Mouse (Mus musculus): ENCODE results near the gene Gm815. TPM values are rescaled to one million over a fixed set of nuclear protein-coding genes. Genes with fewer than 3 reads are reported as not detected.

Gm815 gene
- polyA plus RNA-seq, 1 experiment from 2014 or later = not detected

GRCm38 (mm10) chr19:26858427-26859194 is 27.1 kb upstream of the Gm815 start:
- no peak overlapping the region for H3K4me3 ChIP-seq
- H3K4me1 ChIP-seq = 0 out of 2 replicates have a peak, but pooled peaks cover 4% of the 10 kb centered on the region
- no peaks in the 10 kb centered on the region for H3K36me3 ChIP-seq
- H3K9me3 ChIP-seq = no peaks in the 10 kb centered on the region
- 73% methylated on average over 12 of the region's 12 CpGs for WGBS
- no peak overlapping the region for H3K4me2 ChIP-seq
- no peak overlapping the region for H3K27ac ChIP-seq
- H3K9ac ChIP-seq = no peak overlapping the region
- ATAC-seq (ENCODE audit: insufficient number of reproducible peaks, low FRiP score, low TSS enrichment, low read depth) = no peak
- no peaks in the 10 kb centered on the region for H3K27me3 ChIP-seq

GRCm38 (mm10) chr19:26859195-26859570 is 26.5 kb upstream of the Gm815 start:
- Histone ChIP-seq H3K4me1 (0 out of 2 replicates have a peak, but pooled peaks cover under 1% of the 10 kb centered on the region), H3K9me3 (no peaks in the 10 kb centered on the region), H3K9ac (no peak overlapping the region), H3K4me3 (no peak overlapping the region), H3K4me2 (no peak overlapping the region), H3K27ac (no peak overlapping the region), H3K36me3 (no peaks in the 10 kb centered on the region), H3K27me3 (no peaks in the 10 kb centered on the region)
- ATAC-seq (ENCODE audit: insufficient number of reproducible peaks, low FRiP score, low TSS enrichment, low read depth) = no peak
- 73% methylated on average over 5 of the region's 5 CpGs for WGBS

- no peak overlapping the region for H3K4me3 ChIP-seq
- no peak for ATAC-seq (ENCODE audit: insufficient number of reproducible peaks, low FRiP score, low TSS enrichment, low read depth)
- H3K36me3 ChIP-seq = no peaks in the 10 kb centered on the region
- H3K4me2 ChIP-seq = no peak overlapping the region
- H3K9ac ChIP-seq = no peak overlapping the region
- no peak overlapping the region for H3K27ac ChIP-seq
- no peaks in the 10 kb centered on the region for H3K9me3 ChIP-seq
- peaks cover 6% of the 10 kb centered on the region; the same call in 1 of the 2 replicates for H3K4me1 ChIP-seq
- 68% methylated on average over 5 of the region's 5 CpGs for WGBS
- H3K27me3 ChIP-seq = no peaks in the 10 kb centered on the region
Measured at GRCm38 (mm10) chr19:26863662-26864061, 22.0 kb upstream of the Gm815 start.

GRCm38 (mm10) chr19:26864975-26865690 is 20.5 kb upstream of the Gm815 start:
- ATAC-seq (ENCODE audit: insufficient number of reproducible peaks, low FRiP score, low TSS enrichment, low read depth) = no peak
- no peak overlapping the region for H3K9ac ChIP-seq
- no peaks in the 10 kb centered on the region for H3K9me3 ChIP-seq
- no peak overlapping the region for H3K4me2 ChIP-seq
- H3K27me3 ChIP-seq = no peaks in the 10 kb centered on the region
- no peaks in the 10 kb centered on the region for H3K36me3 ChIP-seq
- WGBS = 88% methylated on average over 15 of the region's 15 CpGs
- H3K4me3 ChIP-seq = no peak overlapping the region
- H3K27ac ChIP-seq = no peak overlapping the region
- H3K4me1 ChIP-seq = peaks cover 8% of the 10 kb centered on the region

- Histone ChIP-seq H3K9ac (no peak overlapping the region), H3K4me1 (peaks cover 11% of the 10 kb centered on the region), H3K4me2 (no peak overlapping the region), H3K27me3 (no peaks in the 10 kb centered on the region), H3K9me3 (no peaks in the 10 kb centered on the region), H3K27ac (0 out of 2 replicates have a peak overlapping the region, but pooled peaks have one; percentile 3), H3K4me3 (no peak overlapping the region), H3K36me3 (no peaks in the 10 kb centered on the region)
- 0 out of 2 replicates have a peak, but pooled peaks have one; percentile 65 for ATAC-seq (ENCODE audit: insufficient number of reproducible peaks, low FRiP score, low TSS enrichment, low read depth)
- WGBS = 14% methylated on average over 7 of the region's 7 CpGs
Measured at GRCm38 (mm10) chr19:26865736-26866135, 19.9 kb upstream of the Gm815 start.

- no peak overlapping the region for H3K27ac ChIP-seq
- no peak overlapping the region for H3K4me2 ChIP-seq
- no peak overlapping the region for H3K9ac ChIP-seq
- H3K4me1 ChIP-seq = peaks cover 11% of the 10 kb centered on the region
- H3K36me3 ChIP-seq = no peaks in the 10 kb centered on the region
- H3K27me3 ChIP-seq = no peaks in the 10 kb centered on the region
- no peak overlapping the region for H3K4me3 ChIP-seq
- ATAC-seq (ENCODE audit: insufficient number of reproducible peaks, low FRiP score, low TSS enrichment, low read depth) = no peak
- no peaks in the 10 kb centered on the region for H3K9me3 ChIP-seq
- WGBS = 36% methylated on average over 3 of the region's 3 CpGs
Measured at GRCm38 (mm10) chr19:26869591-26869990, 16.1 kb upstream of the Gm815 start.

GRCm38 (mm10) chr19:26870280-26870679 is 15.4 kb upstream of the Gm815 start:
- no peak overlapping the region for H3K4me3 ChIP-seq
- H3K4me2 ChIP-seq = no peak overlapping the region
- no peak for ATAC-seq (ENCODE audit: insufficient number of reproducible peaks, low FRiP score, low TSS enrichment, low read depth)
- no peaks in the 10 kb centered on the region for H3K27me3 ChIP-seq
- H3K9me3 ChIP-seq = no peaks in the 10 kb centered on the region
- peaks cover 11% of the 10 kb centered on the region for H3K4me1 ChIP-seq
- H3K36me3 ChIP-seq = no peaks in the 10 kb centered on the region
- WGBS = 37% methylated on average over 7 of the region's 7 CpGs
- H3K27ac ChIP-seq = no peak overlapping the region
- no peak overlapping the region for H3K9ac ChIP-seq

- no peak overlapping the region for H3K4me2 ChIP-seq
- no peak overlapping the region for H3K9ac ChIP-seq
- H3K36me3 ChIP-seq = no peaks in the 10 kb centered on the region
- H3K4me3 ChIP-seq = no peak overlapping the region
- H3K27me3 ChIP-seq = no peaks in the 10 kb centered on the region
- H3K27ac ChIP-seq = no peak overlapping the region
- WGBS = 23% methylated on average over 3 of the region's 3 CpGs
- ATAC-seq (ENCODE audit: insufficient number of reproducible peaks, low FRiP score, low TSS enrichment, low read depth) = no peak
- peaks cover 4% of the 10 kb centered on the region for H3K4me1 ChIP-seq
- no peaks in the 10 kb centered on the region for H3K9me3 ChIP-seq
Measured at GRCm38 (mm10) chr19:26871096-26871495, 14.6 kb upstream of the Gm815 start.

- no peaks in the 10 kb centered on the region for H3K27me3 ChIP-seq
- peaks cover 10% of the 10 kb centered on the region; the same call in 1 of the 2 replicates for H3K4me1 ChIP-seq
- H3K4me3 ChIP-seq = no peak overlapping the region
- no peaks in the 10 kb centered on the region for H3K36me3 ChIP-seq
- no peak overlapping the region for H3K27ac ChIP-seq
- WGBS = 51% methylated on average over 6 of the region's 6 CpGs
- H3K4me2 ChIP-seq = no peak overlapping the region
- H3K9me3 ChIP-seq = no peaks in the 10 kb centered on the region
- no peak overlapping the region for H3K9ac ChIP-seq
- ATAC-seq (ENCODE audit: insufficient number of reproducible peaks, low FRiP score, low TSS enrichment, low read depth) = no peak
Measured at GRCm38 (mm10) chr19:26872886-26873285, 12.8 kb upstream of the Gm815 start.

GRCm38 (mm10) chr19:26875601-26876000 is 10.1 kb upstream of the Gm815 start:
- Histone ChIP-seq H3K4me1 (peaks cover 9% of the 10 kb centered on the region; the same call in 1 of the 2 replicates), H3K27ac (no peak overlapping the region), H3K36me3 (no peaks in the 10 kb centered on the region), H3K9ac (no peak overlapping the region), H3K27me3 (no peaks in the 10 kb centered on the region), H3K9me3 (no peaks in the 10 kb centered on the region), H3K4me3 (no peak overlapping the region), H3K4me2 (no peak overlapping the region)
- ATAC-seq (ENCODE audit: insufficient number of reproducible peaks, low FRiP score, low TSS enrichment, low read depth) = no peak
- 92% methylated on average over 6 of the region's 6 CpGs for WGBS

- no peaks in the 10 kb centered on the region for H3K36me3 ChIP-seq
- H3K27ac ChIP-seq = no peak overlapping the region
- 17% methylated on average over 10 of the region's 10 CpGs for WGBS
- H3K9ac ChIP-seq = no peak overlapping the region
- no peak overlapping the region for H3K4me2 ChIP-seq
- no peak for ATAC-seq (ENCODE audit: insufficient number of reproducible peaks, low FRiP score, low TSS enrichment, low read depth)
- H3K27me3 ChIP-seq = no peaks in the 10 kb centered on the region
- no peak overlapping the region for H3K4me3 ChIP-seq
- peaks cover 9% of the 10 kb centered on the region; the same call in 1 of the 2 replicates for H3K4me1 ChIP-seq
- H3K9me3 ChIP-seq = no peaks in the 10 kb centered on the region
Measured at GRCm38 (mm10) chr19:26877180-26877775, 8.4 kb upstream of the Gm815 start.

- 71% methylated on average over 4 of the region's 4 CpGs for WGBS
Measured at GRCm38 (mm10) chr19:26879856-26880255, 5.8 kb upstream of the Gm815 start.

More at GRCm38 (mm10) chr19:26879856-26880255, 5.8 kb upstream of the Gm815 start:
- Histone ChIP-seq H3K9me3 (no peaks in the 10 kb centered on the region), H3K9ac (no peak overlapping the region), H3K4me3 (no peak overlapping the region), H3K36me3 (no peaks in the 10 kb centered on the region), H3K27me3 (no peaks in the 10 kb centered on the region), H3K4me1 (peaks cover 9% of the 10 kb centered on the region; the same call in 1 of the 2 replicates), H3K4me2 (no peak overlapping the region), H3K27ac (no peak overlapping the region)
- no peak for ATAC-seq (ENCODE audit: insufficient number of reproducible peaks, low FRiP score, low TSS enrichment, low read depth)

Measured in limb, embryonic 15.5 days (tissue).